Mouse (Mus musculus): ENCODE results near the gene Ntsr1. TPM values are rescaled to one million over a fixed set of nuclear protein-coding genes. Genes with fewer than 3 reads are reported as not detected.
A peak's percentile ranks its signal among the peaks of the same experiment; 100 is the strongest.

Ntsr1 gene
- total RNA-seq, 1 experiment: 0.09 TPM

DNA sequence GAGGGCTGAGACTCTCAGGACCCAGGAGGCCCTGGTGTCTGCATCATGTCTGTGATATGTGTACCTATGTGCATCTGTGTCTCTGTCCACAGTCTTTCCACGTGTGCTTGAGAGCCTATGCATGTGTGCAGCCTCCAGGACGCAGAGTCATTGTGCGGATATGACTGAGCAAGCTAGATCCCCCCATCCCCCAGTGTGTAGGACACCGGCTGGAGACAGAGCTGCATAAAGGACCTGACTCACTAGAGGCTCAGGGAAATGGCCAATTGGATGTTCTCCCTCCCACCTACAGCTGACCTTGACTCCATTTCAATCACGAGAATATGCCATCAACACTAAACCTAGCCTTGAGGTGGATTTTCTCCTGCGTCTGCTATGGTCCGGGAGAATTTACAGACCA lies 27.7 kb downstream of the Ntsr1 start:
- Histone ChIP-seq H3K9ac (ENCODE audit: insufficient read depth, low read depth, low read length, poor library complexity, severe bottlenecking) (no peak overlapping the region), H3K27ac (ENCODE audit: insufficient read depth, low read depth, low read length, poor library complexity, severe bottlenecking) (no peak overlapping the region), H3K4me1 (ENCODE audit: control insufficient read depth in 2 of 2, insufficient read depth in 2 of 2, low read length in 2 of 2, poor library complexity in 1 of 2) (peaks cover 0 to 3% of the 10 kb centered on the region in 2 experiments; a peak in 2 of 4 replicates), H3K4me3 (ENCODE audit: insufficient read depth in 1 of 2, low read depth in 1 of 2, low read length in 2 of 2, poor library complexity in 1 of 2, severe bottlenecking in 1 of 2) (no peak overlapping the region), H3K9me3 (ENCODE audit: control insufficient read depth, insufficient read depth, low read depth, low read length) (no peaks in the 10 kb centered on the region), H3K36me3 (ENCODE audit: control insufficient read depth, insufficient read depth, low read length, poor library complexity, severe bottlenecking) (no peaks in the 10 kb centered on the region)
- TF ChIP-seq ZNF384 (IDR thresholded peaks at IDR 0.05; ENCODE audit: low read depth, low read length) (no peak), MAFK (IDR thresholded peaks at IDR 0.05; ENCODE audit: insufficient read depth, low read depth, low read length) (no peak), HCFC1 (IDR thresholded peaks at IDR 0.05; ENCODE audit: borderline replicate concordance, insufficient read depth, low read length) (no peak)
- DNase-seq (ENCODE audit: low read depth, low spot score): no peak
- in situ Hi-C loops (cut with MboI; ENCODE audit: low sequenced_read_pairs in 2 of 2, unreplicated experiment in 2 of 2): no loop called here

DNA sequence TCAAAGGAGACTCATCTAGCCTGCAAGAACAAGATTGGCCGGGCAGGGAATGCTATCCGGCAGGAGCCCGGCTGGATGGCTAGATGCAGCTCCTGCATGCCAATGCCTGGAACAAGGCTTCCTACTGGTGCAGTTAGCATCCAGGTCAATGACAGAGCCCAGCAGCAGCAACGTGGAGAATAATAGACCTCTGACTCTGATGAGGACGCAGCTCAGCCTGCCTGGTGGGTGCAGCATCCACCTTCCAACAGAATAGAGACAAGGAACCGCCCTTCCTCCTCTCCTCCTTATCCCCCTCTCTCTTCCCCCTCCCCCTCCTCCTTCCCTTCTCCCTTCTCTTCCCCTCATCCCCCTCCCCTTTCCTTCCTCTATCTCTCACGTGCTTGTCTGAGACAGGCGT lies 28.1 kb downstream of the Ntsr1 start:
- no peaks in the 10 kb centered on the region for H3K36me3 ChIP-seq (ENCODE audit: control insufficient read depth, insufficient read depth, low read length, poor library complexity, severe bottlenecking)
- H3K27ac ChIP-seq (ENCODE audit: insufficient read depth, low read depth, low read length, poor library complexity, severe bottlenecking): no peak overlapping the region
- H3K4me1 ChIP-seq (ENCODE audit: control insufficient read depth in 2 of 2, insufficient read depth in 2 of 2, low read length in 2 of 2, poor library complexity in 1 of 2): peaks cover 0 to 3% of the 10 kb centered on the region in 2 experiments; a peak in 2 of 4 replicates
- TF ChIP-seq ZC3H11A (IDR thresholded peaks at IDR 0.05; ENCODE audit: borderline replicate concordance, low read depth, low read length) (no peak), CHD2 (IDR thresholded peaks at IDR 0.05; ENCODE audit: low read depth, low read length) (no peak), ZNF384 (IDR thresholded peaks at IDR 0.05; ENCODE audit: low read depth, low read length) (no peak), MAFK (IDR thresholded peaks at IDR 0.05; ENCODE audit: insufficient read depth, low read depth, low read length) (no peak), HCFC1 (IDR thresholded peaks at IDR 0.05; ENCODE audit: borderline replicate concordance, insufficient read depth, low read length) (no peak)
- no peak overlapping the region for H3K4me3 ChIP-seq (ENCODE audit: insufficient read depth in 1 of 2, low read depth in 1 of 2, low read length in 2 of 2, poor library complexity in 1 of 2, severe bottlenecking in 1 of 2)
- in situ Hi-C loops (cut with MboI; ENCODE audit: low sequenced_read_pairs in 2 of 2, unreplicated experiment in 2 of 2): no loop called here
- H3K9ac ChIP-seq (ENCODE audit: insufficient read depth, low read depth, low read length, poor library complexity, severe bottlenecking): no peak overlapping the region
- no peak for DNase-seq (ENCODE audit: low read depth, low spot score)
- H3K9me3 ChIP-seq (ENCODE audit: control insufficient read depth, insufficient read depth, low read depth, low read length): no peaks in the 10 kb centered on the region

DNA sequence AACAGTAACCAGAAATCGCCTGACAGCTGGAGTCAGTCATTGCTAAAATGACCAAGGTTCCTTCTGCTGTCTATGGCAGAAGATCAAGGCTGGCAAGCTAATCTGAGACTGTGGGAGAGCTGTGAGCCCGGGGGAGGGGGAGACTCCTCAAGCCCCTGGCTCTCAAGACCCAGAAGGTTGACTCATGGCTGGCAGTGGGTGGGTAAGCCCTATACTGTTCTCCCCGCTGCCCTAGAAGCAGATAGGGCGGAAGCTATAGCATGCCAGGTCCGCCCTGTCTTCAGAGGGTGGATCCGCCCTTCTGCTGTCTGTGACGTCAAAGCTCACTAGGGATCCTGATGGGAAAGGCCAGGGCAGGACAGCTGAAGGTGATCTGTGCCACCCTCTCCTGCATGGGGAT lies 30.4 kb downstream of the Ntsr1 start:
- Histone ChIP-seq H3K4me1 (ENCODE audit: control insufficient read depth in 2 of 2, insufficient read depth in 2 of 2, low read length in 2 of 2, poor library complexity in 1 of 2) (peaks cover 0 to 3% of the 10 kb centered on the region in 2 experiments; a peak in 1 of 4 replicates), H3K9ac (ENCODE audit: insufficient read depth, low read depth, low read length, poor library complexity, severe bottlenecking) (no peak overlapping the region), H3K36me3 (ENCODE audit: control insufficient read depth, insufficient read depth, low read length, poor library complexity, severe bottlenecking) (no peaks in the 10 kb centered on the region), H3K27ac (ENCODE audit: insufficient read depth, low read depth, low read length, poor library complexity, severe bottlenecking) (no peak overlapping the region), H3K9me3 (ENCODE audit: control insufficient read depth, insufficient read depth, low read depth, low read length) (no peaks in the 10 kb centered on the region), H3K4me3 (ENCODE audit: insufficient read depth in 1 of 2, low read depth in 1 of 2, low read length in 2 of 2, poor library complexity in 1 of 2, severe bottlenecking in 1 of 2) (no peak overlapping the region)
- in situ Hi-C loops (cut with MboI; ENCODE audit: low sequenced_read_pairs in 2 of 2, unreplicated experiment in 2 of 2): no loop called here
- TF ChIP-seq MAFK (IDR thresholded peaks at IDR 0.05; ENCODE audit: insufficient read depth, low read depth, low read length) (no peak), CHD2 (IDR thresholded peaks at IDR 0.05; ENCODE audit: low read depth, low read length) (no peak), ZNF384 (IDR thresholded peaks at IDR 0.05; ENCODE audit: low read depth, low read length) (no peak), HCFC1 (IDR thresholded peaks at IDR 0.05; ENCODE audit: borderline replicate concordance, insufficient read depth, low read length) (no peak), ZC3H11A (IDR thresholded peaks at IDR 0.05; ENCODE audit: borderline replicate concordance, low read depth, low read length) (no peak)
- no peak for DNase-seq (ENCODE audit: low read depth, low spot score)

DNA sequence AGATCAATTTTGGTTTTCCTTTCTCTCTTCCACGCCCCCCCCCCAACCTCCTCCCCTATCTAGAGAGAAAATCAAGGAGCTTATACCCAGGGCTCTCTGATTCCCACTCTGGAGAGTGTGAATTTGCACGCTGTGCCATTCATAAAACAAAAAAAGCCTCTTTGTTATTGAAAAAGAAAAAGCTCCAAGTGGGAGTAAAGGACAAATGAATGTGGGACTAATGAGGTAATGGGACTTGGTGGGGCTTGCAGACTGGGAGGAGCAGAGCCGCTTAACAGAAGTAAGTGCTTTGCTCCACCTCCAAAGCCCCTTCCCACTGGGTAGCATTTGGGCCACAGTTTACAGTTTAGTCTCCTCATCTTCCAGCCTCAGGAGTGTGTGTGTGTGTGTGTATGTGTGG lies 30.8 kb downstream of the Ntsr1 start:
- Histone ChIP-seq H3K4me3 (ENCODE audit: insufficient read depth in 1 of 2, low read depth in 1 of 2, low read length in 2 of 2, poor library complexity in 1 of 2, severe bottlenecking in 1 of 2) (no peak overlapping the region), H3K9ac (ENCODE audit: insufficient read depth, low read depth, low read length, poor library complexity, severe bottlenecking) (no peak overlapping the region), H3K9me3 (ENCODE audit: control insufficient read depth, insufficient read depth, low read depth, low read length) (no peaks in the 10 kb centered on the region), H3K27ac (ENCODE audit: insufficient read depth, low read depth, low read length, poor library complexity, severe bottlenecking) (no peak overlapping the region), H3K4me1 (ENCODE audit: control insufficient read depth in 2 of 2, insufficient read depth in 2 of 2, low read length in 2 of 2, poor library complexity in 1 of 2) (peaks cover 0 to 3% of the 10 kb centered on the region in 2 experiments; a peak in 1 of 4 replicates), H3K36me3 (ENCODE audit: control insufficient read depth, insufficient read depth, low read length, poor library complexity, severe bottlenecking) (no peaks in the 10 kb centered on the region)
- in situ Hi-C loops (cut with MboI; ENCODE audit: low sequenced_read_pairs in 2 of 2, unreplicated experiment in 2 of 2): no loop called here
- TF ChIP-seq ZC3H11A (IDR thresholded peaks at IDR 0.05; ENCODE audit: borderline replicate concordance, low read depth, low read length) (no peak), CHD2 (IDR thresholded peaks at IDR 0.05; ENCODE audit: low read depth, low read length) (no peak), ZNF384 (IDR thresholded peaks at IDR 0.05; ENCODE audit: low read depth, low read length) (no peak), HCFC1 (IDR thresholded peaks at IDR 0.05; ENCODE audit: borderline replicate concordance, insufficient read depth, low read length) (no peak), MAFK (IDR thresholded peaks at IDR 0.05; ENCODE audit: insufficient read depth, low read depth, low read length) (no peak)
- peak; percentile 19 for DNase-seq (ENCODE audit: low read depth, low spot score)

All from ES-E14 (cell line).